Mouse (Mus musculus): ENCODE data around the gene Satb2. TPM values are rescaled to one million over a fixed set of nuclear protein-coding genes. Genes with fewer than 3 reads are reported as not detected.

Gene Satb2
- total and polyA plus RNA-seq, 3 experiments, result 2.0 to 3.9 (median 2.1) TPM

GRCm38 (mm10) chr1:57009171-57009570 lies 30.7 kb upstream of the Satb2 start:
- Histone ChIP-seq H3K79me2 (replicated peaks; ENCODE audit: control insufficient read depth, extremely low read depth, insufficient read depth, poor library complexity, severe bottlenecking) (no peaks in the 10 kb centered on the region; the same call in 1 of the 2 replicates), H3K9me3 (replicated peaks; ENCODE audit: low read length) (no peaks in the 10 kb centered on the region), H3K4me1 (ENCODE audit: control insufficient read depth in 1 of 2, insufficient read depth in 2 of 2) (no peaks in the 10 kb centered on the region), H3K4me2 (ENCODE audit: insufficient read depth, low read depth, poor library complexity, severe bottlenecking) (no peak overlapping the region), H3K4me3 (replicated peaks in 1 of 3; ENCODE audit: low read depth in 2 of 3, low read length in 2 of 3, poor library complexity in 1 of 3) (no peak overlapping the region), H3K27me3 (replicated peaks) (no peaks in the 10 kb centered on the region), H3K27ac (ENCODE audit: insufficient read depth, low read depth) (no peak overlapping the region), H3K9ac (ENCODE audit: insufficient read depth, low read depth) (no peak overlapping the region), H3K36me3 (replicated peaks in 1 of 2; ENCODE audit: control insufficient read depth in 1 of 2, insufficient read depth in 1 of 2, low read length in 1 of 2) (no peaks in the 10 kb centered on the region)
- no peak for TF ChIP-seq ETS1 (conservative IDR thresholded peaks at IDR 0.05; ENCODE audit: low read depth, low read length)
- TF ChIP-seq MYC (IDR thresholded peaks at IDR 0.05; ENCODE audit: low read depth, low read length), result no peak
- TF ChIP-seq E2F4 (IDR thresholded peaks at IDR 0.05; ENCODE audit: insufficient replicate concordance, low read depth, low read length), result no peak
- no peak for TF ChIP-seq IRF4 (IDR thresholded peaks at IDR 0.05; ENCODE audit: low read depth, low read length)
- dilution Hi-C loops (cut with MboI; ENCODE audit: extremely low pct_ligation_motif_present, extremely low pct_unique_long_range_greater_than_20kb, low sequenced_read_pairs) (no loop called here), in situ Hi-C loops (cut with MboI; ENCODE audit: low pct_ligation_motif_present, low pct_unique_long_range_greater_than_20kb, low sequenced_read_pairs) (no loop called here)
- no peak for DNase-seq (ENCODE audit: extremely low read depth)

- H3K4me3 ChIP-seq (replicated peaks in 1 of 3; ENCODE audit: low read depth in 2 of 3, low read length in 2 of 3, poor library complexity in 1 of 3), result peak overlapping the region in 1 of 3 experiments; percentile 23
- dilution Hi-C loops (cut with MboI; ENCODE audit: extremely low pct_ligation_motif_present, extremely low pct_unique_long_range_greater_than_20kb, low sequenced_read_pairs) (no loop called here), in situ Hi-C loops (cut with MboI; ENCODE audit: low pct_ligation_motif_present, low pct_unique_long_range_greater_than_20kb, low sequenced_read_pairs) (loop anchor here (25.0 kb wide), 2 partner anchors 433 to 1108 kb away; no protein-coding TSS in a partner anchor)
Measured at GRCm38 (mm10) chr1:56995041-56995440, 16.6 kb upstream of the Satb2 start.

GRCm38 (mm10) chr1:56992310-56992709 lies 13.9 kb upstream of the Satb2 start:
- peaks cover 3 to 26% of the 10 kb centered on the region in 2 experiments for H3K4me1 ChIP-seq (ENCODE audit: control insufficient read depth in 1 of 2, insufficient read depth in 2 of 2)
- H3K4me2 ChIP-seq (ENCODE audit: insufficient read depth, low read depth, poor library complexity, severe bottlenecking), result no peak overlapping the region
- H3K9ac ChIP-seq (ENCODE audit: insufficient read depth, low read depth), result no peak overlapping the region
- H3K9me3 ChIP-seq (replicated peaks; ENCODE audit: low read length), result no peaks in the 10 kb centered on the region
- no peak overlapping the region for H3K27ac ChIP-seq (ENCODE audit: insufficient read depth, low read depth)
- in situ Hi-C loops (cut with MboI; ENCODE audit: low pct_ligation_motif_present, low pct_unique_long_range_greater_than_20kb, low sequenced_read_pairs), result loop anchor here (25.0 kb wide), 2 partner anchors 430 to 1105 kb away; no protein-coding TSS in a partner anchor
- H3K27me3 ChIP-seq (replicated peaks), result no peaks in the 10 kb centered on the region
- TF ChIP-seq NELFE (IDR thresholded peaks at IDR 0.05; ENCODE audit: low read depth, low read length) (no peak), MYC (IDR thresholded peaks at IDR 0.05; ENCODE audit: low read depth, low read length) (no peak), GABPA (IDR thresholded peaks at IDR 0.05; ENCODE audit: insufficient replicate concordance, low read depth, low read length) (no peak), EP300 (IDR thresholded peaks at IDR 0.05; ENCODE audit: low read length) (no peak), POLR2A (IDR thresholded peaks at IDR 0.05; ENCODE audit: low read depth, low read length) (no peak), TBP (conservative IDR thresholded peaks at IDR 0.05; ENCODE audit: low read depth, low read length) (no peak), ZMIZ1 (IDR thresholded peaks at IDR 0.05; ENCODE audit: low read depth, low read length) (no peak), CTCF (conservative IDR thresholded peaks at IDR 0.05 in 1 of 2, IDR thresholded peaks at IDR 0.05 in 1 of 2; ENCODE audit: low read depth in 2 of 2, low read length in 2 of 2) (no peak), SIN3A (IDR thresholded peaks at IDR 0.05; ENCODE audit: low read length) (no peak), ELF1 (IDR thresholded peaks at IDR 0.05; ENCODE audit: low read depth, low read length) (no peak), BHLHE40 (IDR thresholded peaks at IDR 0.05; ENCODE audit: low read depth, low read length) (no peak)
- DNase-seq (ENCODE audit: extremely low read depth), result no peak
- no peaks in the 10 kb centered on the region for H3K79me2 ChIP-seq (replicated peaks; ENCODE audit: control insufficient read depth, extremely low read depth, insufficient read depth, poor library complexity, severe bottlenecking)
- no peak overlapping the region for H3K4me3 ChIP-seq (replicated peaks in 1 of 3; ENCODE audit: low read depth in 2 of 3, low read length in 2 of 3, poor library complexity in 1 of 3)
- H3K36me3 ChIP-seq (replicated peaks in 1 of 2; ENCODE audit: control insufficient read depth in 1 of 2, insufficient read depth in 1 of 2, low read length in 1 of 2), result no peaks in the 10 kb centered on the region
- dilution Hi-C loops (cut with MboI; ENCODE audit: extremely low pct_ligation_motif_present, extremely low pct_unique_long_range_greater_than_20kb, low sequenced_read_pairs), result no loop called here

More at GRCm38 (mm10) chr1:56995041-56995440, 16.6 kb upstream of the Satb2 start:
- H3K27me3 ChIP-seq (replicated peaks), result no peaks in the 10 kb centered on the region
- H3K4me1 ChIP-seq (ENCODE audit: control insufficient read depth in 1 of 2, insufficient read depth in 2 of 2), result peaks cover 8 to 31% of the 10 kb centered on the region in 2 experiments
- H3K27ac ChIP-seq (ENCODE audit: insufficient read depth, low read depth), result no peak overlapping the region
- no peaks in the 10 kb centered on the region for H3K79me2 ChIP-seq (replicated peaks; ENCODE audit: control insufficient read depth, extremely low read depth, insufficient read depth, poor library complexity, severe bottlenecking)
- H3K9ac ChIP-seq (ENCODE audit: insufficient read depth, low read depth), result no peak overlapping the region
- no peak for TF ChIP-seq TBP (conservative IDR thresholded peaks at IDR 0.05; ENCODE audit: low read depth, low read length)
- TF ChIP-seq JUN (IDR thresholded peaks at IDR 0.05; ENCODE audit: insufficient read depth, low read depth, low read length), result no peak
- no peak for TF ChIP-seq TCF12 (IDR thresholded peaks at IDR 0.05; ENCODE audit: low read depth, low read length)
- no peak for TF ChIP-seq USF1 (IDR thresholded peaks at IDR 0.05; ENCODE audit: low read depth, low read length)
- no peak for TF ChIP-seq ELF1 (IDR thresholded peaks at IDR 0.05; ENCODE audit: low read depth, low read length)
- TF ChIP-seq CTCF (conservative IDR thresholded peaks at IDR 0.05 in 1 of 2, IDR thresholded peaks at IDR 0.05 in 1 of 2; ENCODE audit: low read depth in 2 of 2, low read length in 2 of 2), result peak; percentile 14 to 73; a peak in 3 of 4 replicates
- TF ChIP-seq RCOR1 (conservative IDR thresholded peaks at IDR 0.05; ENCODE audit: low read depth, low read length), result no peak
- TF ChIP-seq RAD21 (IDR thresholded peaks at IDR 0.05; ENCODE audit: low read depth, low read length), result peak; percentile 46
- no peak for TF ChIP-seq ETS1 (conservative IDR thresholded peaks at IDR 0.05; ENCODE audit: low read depth, low read length)
- peak; percentile 66 for TF ChIP-seq SMC3 (IDR thresholded peaks at IDR 0.05; ENCODE audit: low read depth, low read length)
- TF ChIP-seq NRF1 (IDR thresholded peaks at IDR 0.05; ENCODE audit: low read depth, low read length), result no peak
- TF ChIP-seq IRF4 (IDR thresholded peaks at IDR 0.05; ENCODE audit: low read depth, low read length), result no peak
- TF ChIP-seq CHD2 (IDR thresholded peaks at IDR 0.05; ENCODE audit: low read length), result no peak
- no peak for TF ChIP-seq BHLHE40 (IDR thresholded peaks at IDR 0.05; ENCODE audit: low read depth, low read length)
- 0 out of 2 replicates have a peak, but pooled peaks have one; percentile 24 for TF ChIP-seq ZNF384 (IDR thresholded peaks at IDR 0.05; ENCODE audit: low read depth, low read length)
- no peak for TF ChIP-seq POLR2AphosphoS2 (IDR thresholded peaks at IDR 0.05; ENCODE audit: low read depth, low read length)
- no peak for TF ChIP-seq POLR2A (IDR thresholded peaks at IDR 0.05; ENCODE audit: low read depth, low read length)
- no peak for TF ChIP-seq USF2 (conservative IDR thresholded peaks at IDR 0.05; ENCODE audit: low read depth, low read length)
- TF ChIP-seq MXI1 (IDR thresholded peaks at IDR 0.05; ENCODE audit: low read depth, low read length), result no peak
- no peak for TF ChIP-seq MAZ (IDR thresholded peaks at IDR 0.05; ENCODE audit: low read depth, low read length)
- TF ChIP-seq PAX5 (IDR thresholded peaks at IDR 0.05; ENCODE audit: low read length), result no peak
- no peaks in the 10 kb centered on the region for H3K9me3 ChIP-seq (replicated peaks; ENCODE audit: low read length)
- DNase-seq (ENCODE audit: extremely low read depth), result peak; percentile 37
- no peak overlapping the region for H3K4me2 ChIP-seq (ENCODE audit: insufficient read depth, low read depth, poor library complexity, severe bottlenecking)
- no peaks in the 10 kb centered on the region for H3K36me3 ChIP-seq (replicated peaks in 1 of 2; ENCODE audit: control insufficient read depth in 1 of 2, insufficient read depth in 1 of 2, low read length in 1 of 2)

Measured in CH12.LX (cell line).